16 mouse cellular contexts compared by ENCODE assay signal in genomic region chr9:89967716-89968115, GRCm38 (mm10). TPM values are rescaled to one million over a fixed set of nuclear protein-coding genes. Genes with fewer than 3 reads are reported as not detected.
A peak's percentile ranks its signal among the peaks of the same experiment; 100 is the strongest.
DNase-seq lines count a peak whose midpoint lies in the region.
"Had no signal": no experiment of that assay in that cellular context is flagged by ENCODE, and none has a peak within 500 bp of the region (broad histone marks: within the 10 kb centered on the region; RNA-seq: fewer than 3 reads in every experiment).

No protein-coding gene starts in this region.

- peak; percentile 77 for DNase-seq in heart, adult 11 months
- no peak for DNase-seq in heart, postnatal 36 days
- DNase-seq in testis, postnatal 10 days (ENCODE audit: low spot score): peak; percentile 19
- DNase-seq in testis, postnatal 14 days (ENCODE audit: low spot score): no peak
- DNase-seq: adrenal gland, adult 2 months; adrenal gland, adult 8-10 months; adrenal gland, postnatal 10 days; adrenal gland, postnatal 14 days; adrenal gland, postnatal 25 days; adrenal gland, postnatal 36 days; B cell, adult 2 months; cerebellum, adult 11 months; cerebellum, adult 11-12 months; cerebellum, adult 18-20 months had no signal

- intact Hi-C loops in heart, postnatal 36 days (cut with DNase I): no loop called here

RNA-seq across cellular contexts. Expression of gene Rasgrf1, which starts 58.0 kb away (rescaled TPM):
- not detected for total RNA-seq in heart, postnatal 36 days (2021)
- total RNA-seq: CH12.LX, MEL had no signal

Comparison
In these comparisons a context has a peak if more than half of its experiments do, and no peak if none do; other contexts are left out.
1. DNase-seq: peak in heart, adult 11 months (single experiment) and testis, postnatal 10 days (single experiment); none in heart, postnatal 36 days (0 of 2) and testis, postnatal 14 days (single experiment).